Mouse (Mus musculus) thymus, postnatal 14 days (tissue): ENCODE results near the gene Hba-a2.

Source experiments
- DNase-seq: peaks from one replicate; pipeline ENCODE4 v3.0.0; 2021

Hba-a2 gene

GRCm38 (mm10) chr11:32321196-32321565 lies 24.9 kb downstream of the Hba-a2 start:
- DNase-seq: peak; percentile 73

DNA sequence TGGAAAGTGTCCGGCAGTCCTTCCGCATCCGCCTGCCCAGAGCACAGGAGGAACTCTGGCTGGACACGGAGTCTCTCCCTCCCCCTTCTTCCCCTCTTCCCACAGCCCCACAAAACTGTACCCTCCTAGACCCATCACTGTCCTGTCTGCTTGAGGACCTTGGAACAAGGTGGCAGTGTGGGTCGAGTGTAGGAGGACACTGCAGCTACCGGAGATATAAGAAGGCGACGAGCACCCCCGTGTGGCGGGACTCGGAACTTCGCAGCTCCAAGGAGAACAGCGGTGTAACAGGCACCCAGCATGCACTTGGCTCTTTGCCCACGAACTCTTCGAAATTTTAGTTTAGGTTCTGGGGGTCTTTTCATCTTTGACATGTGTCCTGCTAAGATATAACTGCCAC lies 28.3 kb downstream of the Hba-a2 start:
- peak; percentile 86 for DNase-seq

DNA sequence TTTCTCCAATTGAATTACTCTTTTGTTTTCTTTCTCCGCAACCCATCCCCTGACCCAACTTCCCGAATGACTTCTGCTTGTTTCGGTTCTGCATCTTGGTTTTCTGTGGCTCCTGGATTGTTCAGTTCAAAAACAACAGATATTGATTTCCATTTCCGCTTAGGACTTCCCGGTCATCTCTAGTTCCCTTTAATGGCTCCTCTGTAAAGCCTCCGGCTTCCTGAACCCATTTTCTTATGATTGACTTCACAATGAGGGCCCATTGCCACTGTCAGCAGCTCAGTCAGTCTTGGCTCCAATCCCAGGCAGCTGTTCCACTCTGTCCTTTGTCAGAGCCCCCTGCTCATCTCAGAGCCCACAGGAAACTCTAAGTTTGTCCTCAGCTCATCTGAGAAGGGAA lies 34.8 kb downstream of the Hba-a2 start:
- DNase-seq: no peak

- no peak for DNase-seq
Measured at GRCm38 (mm10) chr11:32331861-32332260, 35.6 kb downstream of the Hba-a2 start.

DNA sequence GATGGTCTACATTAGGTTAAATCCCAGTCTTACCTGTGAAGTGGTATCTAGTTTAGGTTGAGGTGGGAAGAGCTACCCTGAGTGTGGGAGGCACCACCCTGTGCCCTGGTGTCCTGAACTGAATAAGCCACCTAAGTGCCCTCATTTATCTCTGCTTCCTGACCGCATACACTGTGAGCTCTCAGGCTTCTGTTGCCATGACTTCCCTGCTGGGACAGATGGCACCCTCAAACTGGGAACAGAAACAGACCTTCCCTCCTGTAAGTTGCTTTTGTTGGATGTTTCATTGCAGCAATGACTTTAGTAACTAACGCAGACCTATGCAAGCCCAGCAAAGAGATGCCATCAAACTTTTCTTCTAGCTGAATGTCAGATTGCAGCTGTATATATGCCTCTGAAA lies 36.9 kb downstream of the Hba-a2 start:
- no peak for DNase-seq

GRCm38 (mm10) chr11:32336435-32336907 lies 40.2 kb downstream of the Hba-a2 start:
- DNase-seq: no peak

DNA sequence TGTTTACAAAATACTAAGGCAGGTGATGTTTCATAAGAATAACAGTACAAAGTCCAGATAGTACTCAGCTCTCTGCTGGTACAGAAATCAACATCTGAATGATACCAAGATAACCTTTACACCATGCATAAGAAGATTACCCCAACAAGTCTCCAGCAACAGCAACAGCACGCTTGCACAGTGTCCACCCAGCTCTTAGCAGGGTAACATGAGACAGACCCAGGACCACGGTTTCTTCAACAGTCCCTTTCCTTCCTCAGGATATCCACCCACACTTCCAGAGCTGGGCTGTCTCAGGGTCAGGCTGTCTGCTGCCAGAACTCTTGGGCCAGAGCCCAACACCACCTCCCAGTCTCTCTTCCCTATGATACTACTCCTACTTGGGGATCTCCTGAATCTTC lies 42.8 kb downstream of the Hba-a2 start:
- no peak for DNase-seq

GRCm38 (mm10) chr11:32340476-32341473 lies 44.5 kb downstream of the Hba-a2 start:
- DNase-seq: peak; percentile 38

GRCm38 (mm10) chr11:32342770-32343191 lies 46.5 kb downstream of the Hba-a2 start:
- DNase-seq: peak; percentile 63

DNA sequence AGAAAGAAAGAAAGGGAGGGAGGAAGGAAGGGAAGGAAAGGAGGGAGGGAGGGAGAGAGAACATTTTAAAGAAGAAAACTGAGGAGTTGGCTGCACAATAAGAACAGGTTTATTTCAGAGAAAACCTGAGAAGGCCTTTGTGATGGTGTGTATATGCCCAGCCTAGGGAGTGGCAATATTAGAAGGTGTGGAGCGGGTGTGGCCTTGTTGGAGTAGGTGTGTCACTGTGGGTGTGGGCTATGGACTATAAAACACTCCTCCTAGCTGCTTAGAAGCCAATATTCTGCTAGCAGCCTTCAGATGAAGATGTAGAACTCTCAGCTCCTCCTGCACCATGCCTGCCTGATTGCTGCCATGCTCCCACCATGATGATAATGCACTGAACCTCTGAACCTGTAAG lies 47.1 kb downstream of the Hba-a2 start:
- DNase-seq: no peak

- DNase-seq: no peak
Measured at GRCm38 (mm10) chr11:32345504-32346297, 49.4 kb downstream of the Hba-a2 start.
